Mouse (Mus musculus): Measurements from ENCODE around the gene Bcl2l11. TPM values are rescaled to one million over a fixed set of nuclear protein-coding genes. Genes with fewer than 3 reads are reported as not detected.
"Not testable (repeated sequence)": the region's sequence is repeated elsewhere in the genome, so short reads cannot be mapped to it uniquely, and the experiment has no call there.

Gene Bcl2l11
- total RNA-seq, 2 experiments from 2014 or later: 37.2 to 37.7 TPM

DNA sequence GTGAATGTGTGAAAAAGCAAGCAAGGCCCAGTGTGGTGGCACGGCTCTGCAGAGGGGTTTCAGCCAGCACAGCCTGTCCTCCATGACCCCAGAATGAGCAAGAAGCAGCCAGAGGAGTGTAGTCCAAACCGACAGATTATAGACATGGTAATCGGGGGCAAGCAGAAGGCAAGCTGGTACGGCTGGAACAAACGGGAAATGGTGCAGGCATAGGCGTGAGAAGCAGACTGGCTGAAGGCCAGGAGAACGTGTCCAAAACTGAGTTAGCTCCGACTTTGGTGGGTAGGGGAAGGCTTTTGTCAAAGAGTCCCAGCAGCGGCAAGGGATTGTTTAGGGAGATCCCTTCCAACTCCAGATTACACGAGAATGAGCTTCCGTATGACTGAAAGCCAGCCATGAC is 44.1 kb downstream of the Bcl2l11 start:
- DNase-seq (ENCODE audit: low spot score in 2 of 2): no peak

DNA sequence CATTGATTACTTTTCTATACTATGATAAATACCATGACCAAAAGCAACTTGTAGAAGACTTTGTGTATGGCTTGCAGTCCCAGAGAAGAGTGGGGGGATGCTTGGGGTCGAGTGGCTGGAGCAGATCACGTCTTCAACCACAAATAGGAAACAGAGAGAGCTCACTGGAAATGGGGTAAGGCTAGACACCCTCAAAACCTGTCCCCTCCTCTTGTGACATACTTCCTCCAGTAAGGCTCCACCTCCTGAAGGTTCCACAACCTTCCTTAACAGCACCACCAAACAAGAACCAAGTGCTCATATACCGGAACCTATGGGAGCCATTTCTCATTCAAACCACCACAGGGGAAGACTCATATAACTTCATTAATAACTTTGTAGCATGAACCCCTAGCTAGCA is 44.8 kb downstream of the Bcl2l11 start:
- no peak for DNase-seq (ENCODE audit: low spot score in 2 of 2)

DNA sequence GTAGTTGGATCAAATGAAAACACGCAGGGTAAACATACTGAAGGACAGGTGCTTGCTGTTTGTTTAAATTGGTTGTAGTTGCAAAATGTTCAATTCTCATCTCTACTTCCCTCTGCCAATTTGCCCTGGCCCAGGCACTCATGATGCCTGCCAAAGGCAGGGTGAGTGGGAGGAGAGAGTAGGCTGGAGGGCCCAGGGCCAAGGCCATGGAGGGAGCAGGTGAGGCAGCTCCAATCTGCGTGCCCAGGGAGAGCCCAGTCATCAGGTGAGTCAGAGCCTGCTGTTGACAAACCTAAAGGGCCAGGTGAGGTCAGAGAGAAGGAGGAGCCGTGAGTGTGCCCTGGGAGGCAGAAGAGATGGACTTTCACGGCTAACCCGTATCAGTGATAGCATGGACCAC is 46.4 kb downstream of the Bcl2l11 start:
- no peak for DNase-seq (ENCODE audit: low spot score in 2 of 2)

DNA sequence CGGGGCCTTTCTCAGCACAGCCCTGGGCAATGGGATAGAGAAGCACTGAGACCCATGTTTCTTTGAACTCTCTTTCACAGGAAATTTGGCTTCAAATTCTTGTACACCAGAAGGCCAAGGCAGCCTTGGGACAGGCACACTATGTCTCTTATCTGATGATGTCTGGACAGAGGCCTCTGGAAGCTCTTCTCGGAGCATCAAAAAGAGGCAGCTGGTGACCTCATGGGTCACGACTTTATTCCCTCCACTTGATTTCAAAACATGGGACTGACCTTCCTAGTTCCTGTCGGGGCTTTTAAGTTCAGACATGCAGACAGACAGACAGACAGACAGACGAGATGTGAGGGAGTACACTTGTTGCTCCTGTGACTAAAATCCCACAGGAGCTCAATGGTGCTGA is 48.3 kb downstream of the Bcl2l11 start:
- no peak for DNase-seq (ENCODE audit: low spot score in 2 of 2)

DNA sequence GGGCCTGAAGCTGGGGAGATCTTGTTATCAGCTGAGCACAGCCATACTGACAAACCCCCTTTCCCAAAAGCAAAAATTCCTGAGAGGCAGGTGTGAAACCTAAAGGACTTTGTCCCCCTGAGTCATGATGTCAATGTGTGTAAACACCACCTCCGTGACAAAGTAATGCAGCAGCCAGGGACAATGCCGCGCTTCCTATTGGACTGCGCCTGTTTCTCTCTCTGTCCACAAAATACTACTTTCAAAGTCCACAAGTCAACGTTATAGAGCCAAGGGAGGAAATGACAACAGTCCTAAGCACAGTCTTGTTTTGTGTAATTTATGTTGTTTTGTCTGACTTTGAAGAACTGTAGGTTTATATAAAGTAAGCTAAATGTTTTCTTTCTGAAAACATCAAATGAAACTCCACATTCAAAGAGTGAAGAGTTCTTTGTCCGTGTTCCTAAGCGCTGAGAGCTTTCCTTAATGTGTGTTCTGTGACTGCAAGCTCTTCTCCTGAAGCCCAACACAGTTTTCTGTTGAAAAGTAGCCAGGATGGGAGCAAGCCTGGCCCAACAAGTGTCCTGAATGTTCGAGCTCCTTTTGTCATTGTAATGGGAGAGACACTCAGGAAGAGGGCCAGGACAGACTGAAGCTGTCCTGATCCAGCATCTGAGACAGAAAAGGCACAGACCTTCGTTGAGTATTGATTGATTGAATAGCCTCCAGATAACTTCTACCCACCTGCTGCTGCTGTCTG is 48.9 kb downstream of the Bcl2l11 start:
- DNase-seq (ENCODE audit: low spot score in 2 of 2): no peak

DNA sequence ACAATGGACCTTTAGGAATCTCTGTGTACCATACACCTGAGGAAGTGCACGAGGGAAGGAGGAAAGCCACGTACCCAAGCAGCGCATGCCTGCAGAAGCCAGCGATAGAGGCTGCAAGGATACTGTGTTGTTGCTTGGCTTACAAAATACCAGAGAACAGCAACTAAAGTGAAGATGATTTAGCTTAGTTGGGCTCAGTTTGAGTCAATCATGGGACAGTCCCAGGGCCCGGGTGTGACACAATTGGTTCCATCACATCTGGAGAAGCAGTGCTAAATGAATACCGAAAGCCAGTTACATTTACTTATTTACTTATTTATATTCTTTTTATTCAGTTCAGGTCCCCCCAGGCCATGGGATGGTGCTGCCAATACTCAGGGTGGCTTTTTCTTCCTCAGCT is 49.8 kb downstream of the Bcl2l11 start:
- no peak for DNase-seq (ENCODE audit: low spot score in 2 of 2)

DNA sequence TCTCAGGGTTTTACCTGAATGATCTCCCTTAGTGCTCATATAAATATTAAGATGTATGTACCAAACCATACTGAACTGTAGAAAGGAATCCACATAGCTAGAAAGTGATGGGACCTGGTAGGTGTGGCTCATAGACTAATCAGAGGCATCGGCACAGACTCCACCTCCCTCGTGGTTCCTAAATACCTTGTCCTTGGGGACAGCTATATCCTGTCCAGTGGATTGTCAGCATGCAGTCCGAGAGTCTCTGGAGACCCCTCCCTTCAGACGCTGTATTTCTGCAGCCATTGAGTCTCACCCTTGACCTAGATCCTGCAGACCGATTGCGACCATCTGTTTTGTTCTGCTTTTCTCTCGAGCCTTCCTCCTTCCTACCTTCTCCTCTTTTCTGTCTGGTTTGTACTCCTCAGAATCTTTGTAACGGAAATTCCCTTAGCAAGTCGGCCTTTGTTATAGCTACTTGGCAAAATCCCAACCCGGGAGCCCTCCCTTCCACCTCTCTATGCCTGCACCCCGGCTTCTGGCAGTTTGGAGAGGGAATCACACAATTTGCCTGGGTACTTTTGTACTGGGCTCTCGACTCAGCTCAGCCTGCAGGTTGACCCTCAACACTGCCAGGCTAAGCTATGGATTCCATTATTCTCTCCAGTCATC is 50.7 kb downstream of the Bcl2l11 start:
- no peak for DNase-seq (ENCODE audit: low spot score in 2 of 2)

DNA sequence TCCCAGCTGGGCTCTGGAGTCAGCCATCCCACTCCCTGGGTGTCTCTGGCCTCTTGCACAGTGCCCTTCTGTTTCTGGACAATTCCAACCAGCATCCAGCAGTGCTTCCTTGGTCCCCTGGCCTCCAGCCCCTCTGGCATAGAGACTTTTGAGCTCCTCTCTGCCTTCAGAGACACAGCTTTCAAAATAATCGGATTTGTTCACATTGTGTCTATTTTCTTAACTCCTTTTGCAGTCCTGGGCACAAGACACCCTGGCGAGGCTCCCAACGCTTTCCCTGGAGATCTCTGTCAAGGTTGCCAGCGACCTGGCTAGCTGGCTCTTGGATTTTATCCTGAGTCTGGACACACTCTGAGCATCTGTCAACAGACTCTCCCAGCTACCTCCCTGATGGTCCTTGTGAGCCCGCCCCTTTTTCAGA is 51.4 kb downstream of the Bcl2l11 start:
- no peak for DNase-seq (ENCODE audit: low spot score in 2 of 2)

DNA sequence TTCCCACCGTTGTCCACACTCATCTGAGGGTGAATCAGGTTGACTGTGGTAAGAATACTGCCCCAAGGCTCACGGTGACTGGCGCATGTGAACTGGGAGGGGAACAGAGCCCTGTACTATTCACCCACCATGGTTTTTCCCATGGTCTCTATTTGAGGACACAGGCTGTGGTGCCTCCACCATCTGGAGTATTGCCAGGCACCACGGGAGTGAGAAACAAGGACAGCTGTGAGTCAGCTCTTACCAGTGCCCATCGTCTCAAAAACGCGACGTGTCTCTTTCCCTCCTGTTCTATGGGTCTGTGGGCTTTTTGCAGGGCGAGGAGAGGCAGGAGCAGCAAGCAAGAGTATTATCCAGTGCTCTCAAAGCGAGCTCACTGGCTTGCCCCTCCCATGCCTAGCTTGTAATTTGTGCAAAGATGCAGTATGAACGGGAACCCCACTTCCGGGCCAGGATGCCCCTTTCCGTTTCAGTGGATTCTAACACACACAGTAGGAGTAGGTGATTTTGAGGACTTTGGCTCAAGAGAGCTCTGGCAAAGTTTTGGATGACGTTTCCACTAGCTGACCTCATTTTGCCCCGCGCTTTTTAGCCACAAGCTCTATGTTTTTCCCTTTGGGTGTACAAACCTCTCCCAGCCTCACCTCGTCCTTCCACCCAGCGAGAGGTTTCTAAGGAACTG is 53.4 kb downstream of the Bcl2l11 start:
- no peak for DNase-seq (ENCODE audit: low spot score in 2 of 2)

DNA sequence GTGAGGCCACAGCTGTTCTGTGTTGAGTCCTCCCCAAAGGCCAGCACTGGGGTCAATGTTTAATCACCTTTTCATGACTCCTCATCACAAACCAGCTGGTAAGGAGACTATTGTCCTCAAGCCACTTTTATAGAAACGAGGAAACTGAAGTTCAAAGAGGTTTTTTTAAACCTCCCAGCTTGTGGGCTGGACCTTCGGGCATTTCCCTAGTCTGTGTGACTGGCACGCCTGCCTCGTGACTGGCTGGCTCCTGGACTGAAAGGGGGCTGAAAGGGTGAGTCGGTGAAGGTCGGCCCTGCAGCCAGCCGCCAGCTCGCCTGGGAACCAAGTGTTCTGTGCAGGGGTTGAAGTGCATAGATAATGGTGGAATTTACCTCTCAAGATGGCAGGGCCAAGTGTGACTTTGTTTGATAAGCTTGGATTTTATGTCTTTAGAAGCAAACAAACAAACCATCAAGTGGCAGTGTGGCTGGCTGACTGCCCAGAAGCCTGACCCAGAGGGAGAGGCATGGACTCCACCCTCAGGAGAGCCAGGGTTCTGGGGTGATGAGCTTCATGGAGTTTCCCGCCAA is 54.1 kb downstream of the Bcl2l11 start:
- peak in 1 of 2 experiments; percentile 48 for DNase-seq (ENCODE audit: low spot score in 2 of 2)

DNA sequence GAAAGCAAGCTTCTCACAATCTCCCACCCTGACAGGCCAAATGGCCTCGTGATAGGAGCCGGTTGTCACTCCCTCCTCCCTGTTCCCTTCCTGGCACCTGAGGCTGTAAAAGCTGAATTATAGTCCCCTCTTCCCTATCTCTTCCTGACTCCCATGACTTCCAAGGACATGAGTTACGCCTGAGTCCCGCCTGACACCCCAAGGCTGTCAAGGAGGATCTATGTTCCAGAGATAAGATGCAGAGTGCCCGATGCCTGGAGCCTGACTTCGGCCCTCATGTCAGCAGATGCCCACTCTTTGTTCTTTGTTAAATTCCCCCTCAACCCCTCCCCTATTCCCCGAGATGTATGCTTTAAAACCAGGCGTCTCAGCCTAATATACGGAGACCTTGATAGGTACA is 56.3 kb downstream of the Bcl2l11 start:
- not testable (repeated sequence) for DNase-seq (ENCODE audit: low spot score in 2 of 2)

DNA sequence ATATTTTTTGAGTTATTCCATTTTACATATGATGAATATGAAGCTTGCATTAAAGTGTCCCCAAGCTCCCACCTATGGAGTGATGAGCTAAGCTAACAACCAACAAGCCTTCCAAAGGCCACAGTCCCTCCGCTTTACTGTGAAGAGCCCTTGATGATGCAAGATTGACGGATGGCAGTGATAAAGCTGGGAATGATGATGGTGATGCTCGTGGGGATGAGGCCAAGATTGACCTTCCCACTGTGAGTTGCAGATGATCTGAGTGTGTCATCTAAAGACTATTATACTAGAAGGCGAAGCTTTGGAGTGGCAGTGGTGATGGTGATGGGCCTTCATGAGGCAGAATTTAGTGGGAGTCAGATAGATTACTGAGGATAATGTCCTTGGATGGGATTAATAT is 56.9 kb downstream of the Bcl2l11 start:
- DNase-seq (ENCODE audit: low spot score in 2 of 2): no peak

DNA sequence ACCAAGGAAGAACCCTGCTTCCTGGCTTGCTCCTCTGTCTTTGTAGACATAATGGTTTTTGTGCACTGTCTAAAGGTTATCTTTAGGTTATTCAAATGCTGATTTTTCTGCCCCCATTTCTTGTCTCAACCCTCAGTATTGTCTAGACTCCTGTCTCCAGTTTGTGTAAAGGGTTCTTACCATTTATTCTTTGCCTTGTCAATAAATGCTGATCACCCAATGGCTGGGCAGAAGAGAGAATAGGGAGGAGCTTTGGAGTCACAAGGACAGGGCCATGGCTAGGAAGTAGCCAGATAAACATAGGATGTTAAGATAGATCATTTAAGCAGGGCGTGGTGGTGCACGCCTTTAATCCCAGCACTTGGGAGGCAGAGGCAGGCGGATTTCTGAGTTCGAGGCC is 57.9 kb downstream of the Bcl2l11 start:
- DNase-seq (ENCODE audit: low spot score in 2 of 2): no peak

DNA sequence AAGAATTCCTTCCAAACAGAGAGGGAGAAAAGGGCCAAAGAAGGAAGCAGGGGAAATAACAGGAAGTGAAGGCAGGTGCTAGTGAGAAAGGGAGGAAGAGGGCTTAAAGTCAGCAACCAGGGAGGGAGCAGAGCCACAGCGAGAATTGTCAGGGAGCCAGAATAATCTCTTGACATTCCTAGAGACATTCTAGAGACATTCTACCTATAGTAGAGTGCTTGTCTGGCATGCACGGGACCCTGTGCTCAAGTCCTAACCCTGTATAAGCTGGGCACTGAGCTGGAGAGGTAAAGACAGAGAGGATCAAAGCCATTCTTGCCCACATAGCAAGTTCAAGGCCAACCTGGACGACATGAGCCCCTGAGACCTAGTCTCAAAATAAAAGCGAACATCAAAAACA is 60.1 kb downstream of the Bcl2l11 start:
- DNase-seq (ENCODE audit: low spot score in 2 of 2): no peak

DNA sequence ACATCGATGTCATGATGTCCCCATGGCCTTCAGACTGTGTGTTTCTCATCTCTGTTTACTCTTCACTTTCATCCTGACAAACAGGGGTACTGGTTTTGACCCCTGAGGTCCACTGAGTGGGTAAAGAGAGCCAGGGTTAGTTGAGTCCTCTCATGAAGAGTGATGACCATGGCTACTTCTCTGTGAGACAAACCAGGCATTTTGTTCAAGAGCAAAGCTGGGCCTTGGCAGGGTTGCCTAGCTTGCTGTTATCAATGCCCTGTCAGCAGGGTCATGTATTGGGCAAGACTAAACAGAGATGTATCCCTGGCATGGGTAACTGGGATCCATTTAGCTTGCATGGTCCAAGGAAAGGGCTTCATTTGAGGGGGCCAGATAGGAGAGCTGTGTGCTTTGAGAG is 61.4 kb downstream of the Bcl2l11 start:
- DNase-seq (ENCODE audit: low spot score in 2 of 2): no peak

DNA sequence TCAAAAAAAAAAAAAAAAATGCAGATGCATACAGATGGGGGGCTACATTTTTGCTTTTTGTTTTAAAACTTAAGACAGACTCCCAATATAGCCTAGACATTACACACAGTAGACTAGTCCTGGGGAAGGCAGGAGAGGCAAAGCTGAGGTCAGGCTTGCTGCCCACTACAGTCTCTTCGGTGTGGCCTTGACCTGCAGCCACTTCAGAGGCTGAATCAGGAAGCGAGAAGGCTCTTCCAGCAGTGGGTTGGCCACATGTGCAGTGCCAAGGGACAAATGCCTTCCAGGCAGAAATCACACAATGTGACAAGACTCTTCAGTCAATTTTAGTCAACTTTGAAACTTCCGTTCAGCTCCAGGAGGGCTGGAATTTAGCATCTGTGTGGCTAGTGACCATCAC is 62.6 kb downstream of the Bcl2l11 start:
- no peak for DNase-seq (ENCODE audit: low spot score in 2 of 2)

DNA sequence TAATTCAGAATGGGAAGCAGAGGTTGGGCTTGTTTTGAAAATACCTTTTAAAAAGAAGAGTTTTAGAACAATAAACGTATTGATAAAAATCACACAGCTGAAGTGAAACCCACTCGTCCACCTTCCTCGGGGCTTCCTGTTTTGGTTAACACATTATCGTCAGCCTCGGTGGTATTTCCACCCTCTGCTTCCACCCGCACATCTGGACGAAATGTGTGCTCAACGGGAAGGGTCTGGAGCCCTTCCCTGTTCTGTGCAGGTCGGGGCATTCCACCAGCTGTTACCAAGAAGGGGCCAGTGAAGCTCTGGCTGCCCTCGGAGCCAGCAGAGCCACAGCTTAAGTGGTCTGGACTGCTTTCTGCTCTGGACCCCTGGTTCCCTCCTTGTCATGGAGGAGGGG is 63.9 kb downstream of the Bcl2l11 start:
- DNase-seq (ENCODE audit: low spot score in 2 of 2): no peak

DNA sequence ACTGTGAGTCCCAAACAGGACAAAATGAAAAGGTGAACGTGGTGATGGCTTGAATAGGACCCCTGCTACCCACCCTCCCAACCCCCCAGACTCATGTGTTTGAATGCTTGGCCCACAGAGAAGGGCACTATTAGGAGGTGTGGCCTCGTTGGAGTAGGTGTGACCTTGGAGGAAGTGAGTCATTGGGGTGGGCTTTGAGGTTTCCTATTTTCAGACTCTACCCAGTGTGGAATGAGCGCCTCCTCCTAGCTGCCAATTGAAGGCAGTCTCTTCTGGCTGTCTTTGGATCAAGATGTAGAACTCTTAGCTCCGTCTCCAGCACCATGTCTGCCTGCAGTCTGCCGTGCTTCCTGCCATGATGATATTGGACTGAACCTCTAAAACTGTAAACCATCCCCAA is 64.4 kb downstream of the Bcl2l11 start:
- DNase-seq (ENCODE audit: low spot score in 2 of 2): no peak

DNA sequence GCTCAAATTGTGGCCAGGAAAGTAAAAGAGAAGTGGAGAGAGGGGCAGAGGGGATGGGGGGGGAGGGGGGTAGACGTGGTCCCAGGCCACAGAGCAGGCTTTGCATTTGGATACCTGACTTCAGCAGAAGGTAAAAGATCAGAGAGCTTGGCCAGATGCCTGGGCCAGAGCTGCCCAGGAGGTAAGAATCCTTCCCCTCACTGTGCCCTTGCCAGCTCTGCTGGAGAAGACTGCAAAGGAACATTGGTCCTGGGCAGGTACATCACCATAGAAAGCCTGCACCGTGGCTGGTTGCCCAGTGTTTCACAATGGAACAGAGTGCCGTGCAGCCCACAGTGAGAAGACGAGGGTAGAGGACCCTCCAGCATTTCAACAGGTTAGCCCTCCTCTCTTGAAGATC is 67.6 kb downstream of the Bcl2l11 start:
- DNase-seq (ENCODE audit: low spot score in 2 of 2): no peak

DNA sequence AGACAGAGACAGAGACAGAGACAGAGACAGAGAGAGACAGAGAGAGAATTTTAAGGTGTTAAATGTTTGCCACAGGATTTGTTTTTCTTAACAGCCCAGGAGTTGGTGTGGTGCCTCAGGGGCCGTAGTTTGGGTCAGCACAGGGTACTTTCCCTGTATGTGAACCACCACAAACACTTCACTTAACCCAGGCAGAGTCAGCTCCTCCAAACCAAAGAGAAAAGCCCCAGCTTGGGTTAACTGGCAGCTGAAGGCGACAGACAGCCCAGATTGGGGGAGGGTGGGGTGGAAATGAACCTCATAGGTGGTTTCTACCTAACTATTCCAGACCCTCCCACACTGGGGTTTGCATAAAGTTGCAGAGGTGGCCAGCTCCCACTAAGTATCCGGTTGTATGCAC is 71.5 kb downstream of the Bcl2l11 start:
- no peak for DNase-seq (ENCODE audit: low spot score in 2 of 2)

DNA sequence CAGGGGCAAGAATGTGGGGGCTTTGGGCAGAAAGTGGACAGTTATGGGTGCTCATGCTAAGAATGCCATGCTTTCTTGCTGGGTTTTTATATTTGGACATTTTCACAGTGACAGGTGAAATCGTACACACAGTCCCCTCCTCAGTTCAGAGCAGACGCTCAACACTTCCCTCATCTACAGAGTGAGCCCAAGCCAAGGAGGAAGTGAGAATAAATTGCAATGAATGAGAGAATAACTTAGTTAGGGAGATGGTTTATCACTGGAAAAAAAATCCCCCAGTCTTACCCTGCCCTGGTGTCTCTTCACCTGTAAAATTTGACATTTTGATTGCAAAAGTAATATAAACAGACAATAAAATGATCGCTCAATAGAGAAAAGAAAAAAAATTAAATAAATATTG is 77.3 kb downstream of the Bcl2l11 start:
- DNase-seq (ENCODE audit: low spot score in 2 of 2): no peak

DNA sequence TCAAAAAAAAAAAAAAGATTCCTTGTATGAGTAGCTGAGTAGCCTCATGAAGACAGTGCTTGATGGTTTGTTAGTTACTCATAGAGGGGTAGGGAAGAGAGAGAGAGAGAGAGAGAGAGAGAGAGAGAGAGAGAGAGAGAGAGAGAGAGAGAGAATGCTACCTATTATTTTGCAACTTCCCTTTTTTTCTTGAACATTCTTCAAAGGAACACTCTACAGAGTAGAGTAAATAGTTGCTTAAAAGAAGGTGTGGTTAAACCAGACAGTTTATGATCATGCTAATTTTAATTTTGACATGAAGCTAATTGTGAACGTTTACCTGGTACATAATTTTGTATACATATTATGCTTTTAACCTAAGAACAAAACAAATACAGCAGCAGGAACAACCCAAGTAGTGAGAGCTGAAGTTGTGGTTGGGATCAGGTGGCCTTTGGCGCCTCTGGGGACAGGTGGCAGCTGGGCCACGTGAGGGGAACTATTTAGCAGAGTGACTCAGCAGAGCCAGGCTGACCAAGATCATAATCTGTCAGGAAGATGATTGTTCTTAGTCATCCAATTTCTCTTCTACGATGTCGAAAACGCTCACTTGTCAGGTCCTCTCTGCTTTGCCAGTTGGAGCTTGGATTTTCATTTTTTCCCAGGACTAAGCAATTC is 78.0 kb downstream of the Bcl2l11 start:
- DNase-seq (ENCODE audit: low spot score in 2 of 2): no peak
